9 mouse cellular contexts compared by ENCODE assay signal in the genomic region with DNA sequence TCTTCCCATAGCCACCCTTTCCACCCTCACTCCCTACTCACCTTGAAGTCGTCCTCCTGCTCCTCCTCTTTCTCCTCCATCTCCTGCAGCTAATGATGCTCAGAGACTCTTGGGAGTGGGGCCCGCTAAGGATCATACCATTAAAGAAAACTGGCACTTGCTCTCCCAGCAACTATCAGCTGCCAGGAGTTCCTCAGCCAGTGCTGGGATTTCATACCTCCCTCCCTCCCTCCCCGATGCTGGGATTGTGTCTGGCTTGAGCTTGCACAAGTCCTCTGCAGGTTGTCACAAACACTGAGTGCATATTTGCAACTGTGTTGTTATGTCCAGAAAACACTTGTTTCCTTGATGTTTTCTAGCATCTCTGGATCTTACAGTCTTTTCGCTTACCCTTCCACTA. TPM values are rescaled to one million over a fixed set of nuclear protein-coding genes. Genes with fewer than 3 reads are reported as not detected.
DNase-seq lines count a peak whose midpoint lies in the region; ATAC-seq lines count a peak whose summit lies in the region.
"Had no signal": no experiment of that assay in that cellular context is flagged by ENCODE, and none has a peak within 500 bp of the region (broad histone marks: within the 10 kb centered on the region; RNA-seq: fewer than 3 reads in every experiment).

A gene (minus strand): TSS at position 101 of the 400 bp plus-strand sequence.

- peak within 1 kb of the TSS; percentile 78; the same call in 1 of the 2 replicates for H3K4me3 ChIP-seq in liver, embryonic 15.5 days (replicated peaks)

- H3K9ac ChIP-seq in liver, embryonic 15.5 days = no peak within 1 kb of the TSS

- H3K27me3 ChIP-seq in liver, embryonic 15.5 days = peaks cover 18% of the 10 kb centered on the region

- no peaks in the 10 kb centered on the region for H3K36me3 ChIP-seq in liver, embryonic 15.5 days (replicated peaks)

- 72% methylated on average over 4 of the region's 4 CpGs for WGBS in liver, embryonic 15.5 days (ENCODE audit: insufficient replicate concordance)

- peaks cover 39% of the 10 kb centered on the region for H3K4me1 ChIP-seq in liver, embryonic 15.5 days (replicated peaks)

- H3K27ac ChIP-seq in liver, embryonic 15.5 days (replicated peaks) = no peak within 1 kb of the TSS

- H3K4me2 ChIP-seq in liver, embryonic 15.5 days = peak within 1 kb of the TSS; percentile 94

- intact Hi-C loops in heart, postnatal 36 days (cut with DNase I) = loop anchor here (5.0 kb wide), 2 partner anchors 100 to 220 kb away; a partner anchor contains a TSS
- intact Hi-C loops in heart, postnatal 10 days (cut with DNase I) = loop anchor here (10.0 kb wide), 2 partner anchors 218 to 378 kb away; a partner anchor contains a TSS

- DNase-seq in heart, adult 11 months = peak; percentile 61
- DNase-seq in heart, postnatal 36 days = no peak
- DNase-seq in adrenal gland, postnatal 25 days = no peak
- no peak for DNase-seq in heart, postnatal 10 days
- DNase-seq in spleen, postnatal 4 days (ENCODE audit: low spot score in 2 of 2) = no peak
- DNase-seq in urinary bladder, postnatal 36 days (ENCODE audit: low spot score in 2 of 2) = no peak
- no peak for DNase-seq in natural killer cell, adult 2 months (ENCODE audit: low spot score in 2 of 2)

- H3K9me3 ChIP-seq in liver, embryonic 15.5 days (replicated peaks) = no peaks in the 10 kb centered on the region

- ATAC-seq in liver, embryonic 15.5 days (ENCODE audit: insufficient read depth) = no peak

RNA-seq across cellular contexts. Expression of the gene that starts here (rescaled TPM):
- 1 to 10 TPM; 7.4 to 9.4 TPM for total RNA-seq in heart, postnatal 36 days (2021)
- 17.2 and 17.5 TPM in 2 replicates for total RNA-seq in adrenal gland, postnatal 25 days (2021)
- 10 to 100 TPM; 15.1 to 17.0 TPM for total RNA-seq in heart, postnatal 10 days (2021)
- polyA plus RNA-seq in liver, embryonic 15.5 days (2015; fragmentation: Nextera tagmentation; extraction: Ambion mirVana) = 4.7 and 5.0 TPM in 2 replicates
- polyA plus RNA-seq: erythroblast, embryonic 14.5 days had no signal
